Mouse (Mus musculus) heart, embryonic 15.5 days (tissue): Measurements from ENCODE around the gene Has1. TPM values are rescaled to one million over a fixed set of nuclear protein-coding genes. Genes with fewer than 3 reads are reported as not detected.

Experiments
- ATAC-seq: fragments of 200-750 bp; cut with Nextera tagmentation; replicated peaks from 2 replicates; pipeline ENCODE4 v1.8.0; 2017; ENCODE audit warnings: low read depth, moderate TSS enrichment; ENCODE audit not compliant: insufficient number of reproducible peaks, insufficient read depth, low FRiP score
- H3K27ac ChIP-seq: fragments of 300-500 bp; sonication (generic); 2 replicates; pipeline ENCODE4 v1.5.1; 2015; ENCODE audit warnings: mild to moderate bottlenecking, inconsistent platforms
- H3K27me3 ChIP-seq: fragments of 300-500 bp; sonication (generic); 2 replicates; pipeline ENCODE4 v1.6.1; 2015; ENCODE audit warnings: inconsistent platforms
- H3K36me3 ChIP-seq: fragments of 300-500 bp; sonication (generic); 2 replicates; pipeline ENCODE4 v1.6.1; 2015; ENCODE audit warnings: mild to moderate bottlenecking, inconsistent platforms
- H3K4me1 ChIP-seq: fragments of 300-500 bp; sonication (generic); replicated peaks from 2 replicates; pipeline ENCODE4 v1.6.1; 2015; ENCODE audit warnings: inconsistent platforms
- H3K4me2 ChIP-seq: fragments of 300-500 bp; sonication (generic); 2 replicates; pipeline ENCODE4 v1.6.1; 2015; ENCODE audit warnings: inconsistent platforms, mild to moderate bottlenecking, moderate library complexity
- H3K4me3 ChIP-seq: fragments of 300-500 bp; sonication (generic); 2 replicates; pipeline ENCODE4 v1.5.1; 2015; ENCODE audit warnings: mild to moderate bottlenecking, inconsistent platforms
- H3K9ac ChIP-seq: fragments of 300-500 bp; sonication (generic); 2 replicates; pipeline ENCODE4 v1.6.1; 2015; ENCODE audit warnings: mild to moderate bottlenecking, inconsistent platforms
- H3K9me3 ChIP-seq: fragments of 300-500 bp; sonication (generic); replicated peaks from 2 replicates; pipeline ENCODE4 v1.6.1; 2016; ENCODE audit warnings: inconsistent platforms
- WGBS: fragments of 180-500 bp; shearing (Covaris S2); methylation state at CpG from one replicate; pipeline ENCODE4 v1.1.7; 2015; ENCODE audit warnings: mixed read lengths; 5-methylcytosine and 5-hydroxymethylcytosine counted together
- polyA plus RNA-seq: library from polyadenylated mRNA; unstranded; fragments of >200 nt; fragmentation: Nextera tagmentation; extraction: Ambion mirVana; gene quantifications from 2 replicates; pipeline ENCODE4 v1.2.1, GENCODE M21; 2015

Has1 gene
- polyA plus RNA-seq = 0.66 and 0.79 TPM in 2 replicates

DNA sequence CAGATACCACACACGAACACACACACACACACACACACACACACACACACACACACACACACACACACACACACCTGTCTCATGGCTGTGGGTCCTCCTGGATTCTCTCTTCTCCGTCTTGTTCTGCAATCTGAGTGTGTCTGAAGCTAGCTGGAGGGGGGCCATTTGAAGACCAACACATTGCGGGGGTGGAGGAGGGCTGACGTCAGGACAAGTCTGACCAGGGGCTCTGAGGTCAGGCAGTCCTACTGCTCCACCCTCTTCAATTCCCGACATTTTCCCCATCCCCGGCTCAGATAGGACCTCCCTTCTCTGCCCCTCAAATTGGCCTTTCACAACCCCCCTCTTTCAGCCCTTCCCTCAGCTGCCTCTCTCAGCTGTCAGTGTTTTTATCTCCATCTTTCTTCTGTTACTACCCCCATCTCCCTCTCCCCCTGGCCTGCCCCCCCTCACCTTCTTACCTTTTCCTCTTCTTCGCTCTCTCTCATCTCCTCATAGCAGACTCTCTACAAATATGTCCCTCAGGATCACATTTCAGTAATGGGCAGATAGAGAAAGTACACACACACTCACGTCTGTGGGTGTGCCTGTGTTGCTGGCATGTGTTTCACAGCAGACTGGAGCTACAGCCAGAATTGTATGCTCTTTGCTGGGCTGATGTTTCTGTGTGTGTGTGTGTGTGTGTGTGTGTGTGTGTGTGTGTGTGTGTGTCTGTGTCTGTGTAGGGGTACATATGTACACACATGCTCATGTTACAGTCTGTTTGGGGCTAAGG, at the start of gene Has1:
Has1 (minus strand) TSS at position 142 of the 775 bp plus-strand sequence.
- Histone ChIP-seq H3K9ac (no peak within 1 kb of the TSS), H3K4me2 (no peak within 1 kb of the TSS), H3K4me1 (peaks cover 2% of the 10 kb centered on the region; the same call in 1 of the 2 replicates), H3K9me3 (no peaks in the 10 kb centered on the region), H3K36me3 (no peaks in the 10 kb centered on the region), H3K27me3 (peaks cover 3% of the 10 kb centered on the region), H3K27ac (no peak within 1 kb of the TSS), H3K4me3 (no peak within 1 kb of the TSS)
- WGBS = 36% methylated on average over 8 of the region's 8 CpGs
- ATAC-seq = no peak

DNA sequence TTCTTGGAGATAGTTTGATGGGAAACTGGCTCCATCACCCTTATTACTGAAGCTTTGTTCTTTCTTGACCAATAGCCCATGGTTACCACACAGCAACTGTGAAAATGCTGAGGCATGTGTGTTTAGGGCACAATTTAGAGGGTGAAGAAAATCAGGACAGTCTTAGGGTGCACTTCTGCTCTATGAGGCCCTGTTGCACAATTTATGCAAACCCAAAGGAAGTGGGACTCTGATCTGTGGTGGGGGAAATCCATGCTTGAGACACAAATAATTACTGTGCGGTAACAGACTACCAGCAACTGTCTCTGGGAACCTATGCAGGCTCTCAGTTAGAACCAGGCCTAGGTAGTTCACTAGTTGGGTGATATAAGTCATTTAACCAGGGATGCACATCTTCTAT, 45.8 kb upstream of the Has1 start:
- Histone ChIP-seq H3K36me3 (no peaks in the 10 kb centered on the region), H3K27me3 (no peaks in the 10 kb centered on the region), H3K4me2 (no peak overlapping the region), H3K9me3 (no peaks in the 10 kb centered on the region), H3K9ac (no peak overlapping the region), H3K27ac (no peak overlapping the region), H3K4me3 (no peak overlapping the region), H3K4me1 (no peaks in the 10 kb centered on the region)
- 79% methylated on average over 1 of the region's 1 CpGs for WGBS
- ATAC-seq = no peak

DNA sequence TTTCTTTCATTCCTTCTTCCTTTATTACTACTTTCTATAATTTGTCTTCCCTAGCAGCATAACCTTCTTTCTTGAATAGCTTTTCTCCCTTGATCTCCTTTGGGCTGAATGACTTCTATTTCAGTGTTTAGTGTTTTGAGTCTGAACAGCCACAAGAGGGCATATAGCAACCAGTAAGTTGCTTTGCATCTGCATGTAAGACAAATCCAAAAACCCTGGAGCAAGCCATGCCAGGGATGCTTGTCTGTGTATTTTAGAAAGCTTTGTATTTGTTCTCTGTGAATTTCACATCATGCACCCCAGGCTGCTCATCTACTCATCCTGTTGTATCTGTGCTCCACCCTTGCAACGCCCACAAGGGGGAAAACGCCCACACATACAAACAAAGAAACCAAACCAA, 44.3 kb upstream of the Has1 start:
- no peak overlapping the region for H3K27ac ChIP-seq
- H3K4me2 ChIP-seq = no peak overlapping the region
- no peaks in the 10 kb centered on the region for H3K9me3 ChIP-seq
- no peaks in the 10 kb centered on the region for H3K36me3 ChIP-seq
- no peak overlapping the region for H3K4me3 ChIP-seq
- 85% methylated on average over 2 of the region's 2 CpGs for WGBS
- H3K9ac ChIP-seq = no peak overlapping the region
- no peaks in the 10 kb centered on the region for H3K27me3 ChIP-seq
- no peaks in the 10 kb centered on the region for H3K4me1 ChIP-seq
- no peak for ATAC-seq

DNA sequence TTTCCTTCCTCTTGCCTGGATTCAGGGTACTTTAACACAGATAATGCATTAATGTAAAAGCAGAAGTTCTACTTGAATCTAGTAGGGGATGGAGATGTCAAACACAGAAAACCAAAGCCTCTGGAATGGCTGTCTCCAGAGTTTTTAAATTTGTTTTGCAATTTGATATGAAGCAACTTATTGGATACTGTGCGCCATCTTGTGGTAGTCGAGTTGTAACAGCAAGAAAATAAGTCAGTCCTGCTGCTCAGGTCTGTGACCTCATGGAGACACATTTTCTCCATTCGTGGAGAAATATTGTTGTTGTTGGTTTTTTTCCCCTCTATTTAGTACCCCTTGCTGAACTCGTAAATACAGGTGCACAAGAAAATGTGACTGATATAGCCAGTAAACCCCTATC, 41.0 kb upstream of the Has1 start:
- H3K4me1 ChIP-seq = no peaks in the 10 kb centered on the region
- H3K27ac ChIP-seq = no peak overlapping the region
- H3K9ac ChIP-seq = no peak overlapping the region
- H3K9me3 ChIP-seq = no peaks in the 10 kb centered on the region
- no peak overlapping the region for H3K4me2 ChIP-seq
- WGBS = 3% methylated on average over 4 of the region's 4 CpGs
- H3K27me3 ChIP-seq = no peaks in the 10 kb centered on the region
- H3K36me3 ChIP-seq = no peaks in the 10 kb centered on the region
- no peak for ATAC-seq
- no peak overlapping the region for H3K4me3 ChIP-seq

DNA sequence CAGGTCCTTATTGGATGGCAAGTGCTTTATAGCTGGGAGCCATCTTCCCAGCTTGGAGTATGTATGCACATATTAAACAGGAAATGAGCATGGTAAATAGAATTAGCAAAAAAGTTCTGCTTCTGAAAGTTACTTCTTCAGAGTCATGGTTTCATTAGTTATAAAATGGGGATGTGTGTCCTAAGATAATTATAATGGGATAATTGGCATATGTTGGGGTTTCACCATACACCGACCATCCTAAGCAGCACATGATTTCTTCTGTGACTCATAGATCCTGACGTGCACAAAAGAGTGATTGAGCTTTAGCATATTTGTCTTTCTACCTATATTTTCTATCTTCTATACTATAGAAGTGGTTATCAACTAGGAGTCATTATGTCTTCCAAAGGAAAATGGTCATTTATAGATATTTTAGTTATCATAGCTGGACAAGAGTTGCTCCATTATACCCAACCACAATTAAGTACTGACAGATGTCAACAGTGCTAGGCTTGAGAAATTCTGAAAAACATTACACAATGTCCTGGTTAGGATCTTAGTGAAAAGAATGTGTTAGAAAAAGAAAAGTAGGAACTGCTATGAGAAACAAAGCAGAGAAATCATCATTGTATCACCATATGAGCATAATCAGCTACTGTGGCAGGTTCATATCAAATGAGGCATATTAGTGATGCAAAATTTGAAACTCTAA, 34.9 kb upstream of the Has1 start:
- no peak for ATAC-seq
- Histone ChIP-seq H3K4me3 (no peak overlapping the region), H3K4me2 (no peak overlapping the region), H3K9me3 (no peaks in the 10 kb centered on the region), H3K27me3 (no peaks in the 10 kb centered on the region), H3K36me3 (no peaks in the 10 kb centered on the region), H3K4me1 (no peaks in the 10 kb centered on the region), H3K9ac (no peak overlapping the region), H3K27ac (no peak overlapping the region)
- WGBS = 82% methylated on average over 2 of the region's 2 CpGs

DNA sequence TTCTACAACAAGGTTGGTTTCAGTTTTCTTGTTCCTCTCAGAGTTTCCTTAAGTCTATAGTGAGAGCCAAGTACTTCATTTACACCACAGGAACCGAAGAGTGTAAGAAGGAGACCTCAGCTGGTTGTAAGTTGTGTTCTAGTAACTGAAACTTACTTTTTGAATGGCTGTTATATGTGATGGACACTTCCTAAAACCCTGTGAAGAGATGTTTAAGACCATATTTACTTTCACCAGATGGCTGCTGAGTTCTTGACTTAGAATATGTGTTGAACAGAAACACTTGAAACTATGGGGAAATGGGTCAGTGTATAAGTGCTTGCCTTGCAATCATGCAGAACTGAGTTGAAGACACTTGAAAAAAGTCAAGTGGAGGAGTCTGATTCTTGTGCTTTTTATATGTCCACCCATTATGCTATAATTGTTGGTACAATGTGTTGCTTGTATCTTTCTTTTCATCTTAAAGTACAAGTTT, 32.8 kb upstream of the Has1 start, which contains the start of the genes Fpr2 and Fpr3:
Fpr2 (plus strand) TSS at position 51 of the 475 bp plus-strand sequence.
Fpr3 (plus strand) TSS at position 79 of the 475 bp plus-strand sequence.
- H3K9me3 ChIP-seq = no peaks in the 10 kb centered on the region
- WGBS = 50% methylated on average over 1 of the region's 1 CpGs
- H3K4me3 ChIP-seq = no peak within 1 kb of the TSS
- no peak within 1 kb of the TSS for H3K9ac ChIP-seq
- no peak for ATAC-seq
- H3K27me3 ChIP-seq = no peaks in the 10 kb centered on the region
- H3K36me3 ChIP-seq = no peaks in the 10 kb centered on the region
- H3K4me1 ChIP-seq = no peaks in the 10 kb centered on the region
- H3K27ac ChIP-seq = no peak within 1 kb of the TSS
- H3K4me2 ChIP-seq = no peak within 1 kb of the TSS

DNA sequence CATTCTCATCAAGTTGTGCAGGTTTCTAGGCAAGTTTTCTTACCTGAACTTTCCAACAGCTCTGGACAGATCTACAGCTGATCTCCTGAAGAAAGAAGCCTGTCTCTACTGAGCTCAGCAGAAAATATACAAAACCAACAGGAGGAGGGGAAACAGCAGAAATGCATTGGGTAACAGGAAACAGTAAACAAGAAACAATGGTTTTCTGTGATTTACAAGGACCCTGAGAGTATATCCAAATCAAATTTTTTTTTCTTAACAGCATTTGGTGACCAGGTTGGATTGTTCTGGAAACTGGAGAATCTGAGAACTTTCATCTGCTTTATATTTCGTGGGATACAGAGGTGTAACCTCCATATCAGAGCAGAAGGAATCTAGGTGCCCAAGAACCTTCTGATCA, 28.8 kb upstream of the Has1 start, which contains the start of gene Fpr1:
Fpr1 (minus strand) TSS at position 101 of the 400 bp plus-strand sequence.
- Histone ChIP-seq H3K9me3 (no peaks in the 10 kb centered on the region), H3K4me2 (no peak within 1 kb of the TSS), H3K9ac (no peak within 1 kb of the TSS), H3K4me3 (no peak within 1 kb of the TSS), H3K27ac (no peak within 1 kb of the TSS), H3K36me3 (no peaks in the 10 kb centered on the region), H3K27me3 (no peaks in the 10 kb centered on the region), H3K4me1 (no peaks in the 10 kb centered on the region)
- ATAC-seq = no peak
- WGBS = 55% methylated on average over 1 of the region's 1 CpGs

DNA sequence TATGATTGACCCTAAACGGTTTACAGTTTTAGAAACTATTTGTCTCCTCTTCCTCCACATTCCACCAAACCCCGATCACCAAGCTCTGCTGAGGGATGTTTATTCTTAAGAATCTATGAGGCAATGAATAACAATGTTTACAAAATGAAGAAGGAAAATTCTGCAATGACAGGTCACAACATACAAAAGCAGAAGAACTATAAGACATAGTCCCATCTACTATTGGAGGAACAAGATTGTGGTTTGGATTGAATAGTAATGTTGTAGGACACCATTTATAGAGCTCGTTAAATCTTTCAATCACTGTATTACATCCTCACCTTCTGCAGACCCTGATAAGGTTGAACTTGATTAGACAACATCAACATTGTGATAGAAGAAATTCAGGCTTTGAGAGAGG, 27.7 kb upstream of the Has1 start:
- Histone ChIP-seq H3K4me1 (no peaks in the 10 kb centered on the region), H3K27me3 (no peaks in the 10 kb centered on the region), H3K36me3 (no peaks in the 10 kb centered on the region), H3K9me3 (no peaks in the 10 kb centered on the region), H3K4me2 (no peak overlapping the region), H3K27ac (no peak overlapping the region), H3K9ac (no peak overlapping the region), H3K4me3 (no peak overlapping the region)
- 70% methylated on average over 3 of the region's 3 CpGs for WGBS
- ATAC-seq = no peak

DNA sequence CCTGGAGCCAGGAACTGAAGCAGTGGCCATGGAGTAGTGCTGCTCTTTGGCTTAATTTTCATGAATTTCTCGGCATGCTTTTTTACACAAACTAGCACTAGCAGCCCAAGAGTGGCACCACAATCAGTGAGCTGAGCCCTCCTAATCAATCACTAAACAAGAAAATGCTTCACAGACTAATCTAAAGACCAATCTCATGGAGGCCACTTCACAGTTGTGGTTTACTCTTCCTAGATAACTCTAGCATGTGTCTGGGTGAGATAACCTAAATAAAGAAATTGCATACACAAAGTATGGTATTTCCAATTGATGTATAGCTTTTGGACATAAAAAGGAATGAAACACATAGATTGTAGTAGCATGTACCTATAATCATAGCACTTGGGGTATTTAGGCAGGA, 24.3 kb upstream of the Has1 start:
- no peak overlapping the region for H3K4me3 ChIP-seq
- H3K27ac ChIP-seq = no peak overlapping the region
- H3K9ac ChIP-seq = no peak overlapping the region
- H3K36me3 ChIP-seq = no peaks in the 10 kb centered on the region
- no peaks in the 10 kb centered on the region for H3K27me3 ChIP-seq
- no peaks in the 10 kb centered on the region for H3K4me1 ChIP-seq
- H3K9me3 ChIP-seq = no peaks in the 10 kb centered on the region
- ATAC-seq = no peak
- no peak overlapping the region for H3K4me2 ChIP-seq
- WGBS = 68% methylated on average over 1 of the region's 1 CpGs

DNA sequence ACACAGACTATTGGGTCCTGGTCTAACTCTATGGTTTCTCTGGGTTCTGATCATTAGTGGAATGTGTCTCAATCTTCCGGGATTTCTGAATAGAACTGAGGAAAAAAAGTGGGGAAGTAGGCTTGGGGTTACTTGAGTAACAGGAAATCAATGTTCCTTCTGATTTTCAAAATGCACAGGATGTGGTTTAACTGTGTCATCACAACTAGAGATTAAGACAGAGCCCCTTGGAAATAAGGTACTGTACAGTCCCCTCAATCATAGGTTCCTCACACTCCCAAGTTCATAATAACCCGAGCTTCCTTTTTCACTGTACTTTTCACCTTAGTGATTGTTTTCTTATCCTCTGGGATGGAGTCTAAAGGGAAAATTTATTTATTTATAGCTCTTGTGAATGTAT, 16.7 kb upstream of the Has1 start:
- 79% methylated on average over 2 of the region's 2 CpGs for WGBS
- ATAC-seq = no peak
- no peak overlapping the region for H3K4me2 ChIP-seq

DNA sequence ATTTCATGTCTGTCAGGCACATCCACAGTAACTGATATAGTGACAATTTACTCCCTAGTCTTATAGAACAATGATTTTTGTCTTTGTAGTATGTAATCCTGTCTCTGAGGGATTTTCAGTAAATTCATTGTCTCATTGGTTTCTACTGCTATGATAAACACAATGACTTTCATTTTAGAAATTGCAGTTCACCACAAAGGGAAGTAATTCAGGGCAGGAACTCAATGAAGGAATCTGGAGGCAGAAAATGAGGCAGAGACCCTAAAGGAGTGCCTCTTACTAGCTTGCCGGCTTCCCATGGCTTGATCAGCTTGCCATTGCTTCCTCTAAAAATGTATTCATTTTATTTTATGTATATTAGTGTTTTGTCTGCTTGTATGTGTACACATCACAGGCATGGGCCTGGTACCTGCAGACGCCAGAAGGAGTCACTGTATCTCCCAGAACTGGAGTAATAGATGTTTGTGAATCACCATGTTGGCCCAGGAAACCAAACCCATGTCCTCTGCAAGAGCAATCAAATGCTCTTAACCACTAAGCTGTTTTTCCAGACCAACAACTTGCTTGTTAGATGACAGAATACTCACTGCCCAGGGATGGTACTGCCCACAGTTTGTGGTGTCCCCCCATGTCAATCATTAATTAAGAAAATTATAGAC, 16.0 kb upstream of the Has1 start:
- Histone ChIP-seq H3K36me3 (no peaks in the 10 kb centered on the region), H3K4me1 (no peaks in the 10 kb centered on the region), H3K4me3 (no peak overlapping the region), H3K4me2 (no peak overlapping the region), H3K27ac (no peak overlapping the region), H3K27me3 (no peaks in the 10 kb centered on the region), H3K9ac (no peak overlapping the region), H3K9me3 (no peaks in the 10 kb centered on the region)
- WGBS = 68% methylated on average over 2 of the region's 2 CpGs
- ATAC-seq = no peak

More for the DNA sequence above, 16.7 kb upstream of the Has1 start:
- Histone ChIP-seq H3K27ac (no peak overlapping the region), H3K4me3 (no peak overlapping the region), H3K36me3 (no peaks in the 10 kb centered on the region), H3K27me3 (no peaks in the 10 kb centered on the region), H3K9ac (no peak overlapping the region), H3K4me1 (no peaks in the 10 kb centered on the region), H3K9me3 (no peaks in the 10 kb centered on the region)
